Mouse (Mus musculus) forebrain, postnatal 0 days (tissue): ENCODE measurements around the gene Acer1. TPM values are rescaled to one million over a fixed set of nuclear protein-coding genes. Genes with fewer than 3 reads are reported as not detected.

Experiments used
- ATAC-seq: fragments of 200-750 bp; cut with Nextera tagmentation; 2 replicates; pipeline ENCODE4 v1.8.0; 2017; ENCODE audit warnings: mild to moderate bottlenecking, moderate library complexity
- DNase-seq: peaks from one replicate; pipeline ENCODE4 v3.0.0-alpha.2; 2015
- H3K27ac ChIP-seq: fragments of 300-500 bp; sonication (generic); 2 replicates; pipeline ENCODE4 v1.5.1; 2014; ENCODE audit warnings: low read depth, mild to moderate bottlenecking, antibody characterized with exemption, low read length, moderate library complexity, mixed read lengths
- H3K27me3 ChIP-seq: fragments of 300-500 bp; sonication (generic); 2 replicates; pipeline ENCODE4 v1.6.1; 2014; ENCODE audit warnings: mild to moderate bottlenecking, low read length, mixed read lengths; ENCODE audit not compliant: insufficient read depth
- H3K36me3 ChIP-seq: fragments of 300-500 bp; sonication (generic); 2 replicates; pipeline ENCODE4 v1.6.1; 2014; ENCODE audit warnings: mild to moderate bottlenecking, moderate library complexity; ENCODE audit not compliant: insufficient read depth
- H3K4me1 ChIP-seq: fragments of 300-500 bp; sonication (generic); 2 replicates; pipeline ENCODE4 v1.6.1; 2014; ENCODE audit warnings: antibody characterized with exemption; ENCODE audit not compliant: insufficient read depth
- H3K4me2 ChIP-seq: fragments of 300-500 bp; sonication (generic); 2 replicates; pipeline ENCODE4 v1.6.1; 2014; ENCODE audit warnings: low read depth, mild to moderate bottlenecking, moderate library complexity
- H3K4me3 ChIP-seq: fragments of 300-500 bp; sonication (generic); 2 replicates; pipeline ENCODE4 v1.5.1; 2014; ENCODE audit warnings: low read depth, low read length, mixed read lengths
- H3K9ac ChIP-seq: fragments of 300-500 bp; sonication (generic); 2 replicates; pipeline ENCODE4 v1.6.1; 2014; ENCODE audit warnings: mild to moderate bottlenecking
- H3K9me3 ChIP-seq: fragments of 300-500 bp; sonication (generic); 2 replicates; pipeline ENCODE4 v1.6.1; 2016; ENCODE audit warnings: low read length
- CTCF ChIP-seq: sonication (generic); IDR thresholded peaks from 2 replicates; pipeline ENCODE4 v1.5.1; 2016; ENCODE audit warnings: antibody characterized with exemption, control low read depth, low read depth
- WGBS: fragments of 180-500 bp; shearing (Covaris S2); extraction: QIAGEN DNeasy Blood & Tissue Kit; methylation state at CpG from one replicate; pipeline ENCODE4 v1.1.7; 2014; 5-methylcytosine and 5-hydroxymethylcytosine counted together
- polyA plus RNA-seq: library from polyadenylated mRNA; unstranded; fragments of >200 nt; fragmentation: Nextera tagmentation; extraction: Ambion mirVana; gene quantifications from 2 replicates; pipeline ENCODE4 v1.2.1, GENCODE M21; 2015
- total RNA-seq: library from RNA; depleted of rRNA; stranded (reverse); fragments of >200 nt; gene quantifications from 2 replicates; pipeline ENCODE4 v1.2.3, GENCODE M21; 2014

Acer1 gene
- total and polyA plus RNA-seq, 2 experiments from 2014 or later = not detected

- no peak overlapping the region for H3K4me2 ChIP-seq
- TF ChIP-seq CTCF = no peak
- no peak for DNase-seq
- no peak overlapping the region for H3K4me3 ChIP-seq
- no peaks in the 10 kb centered on the region for H3K27me3 ChIP-seq
- H3K4me1 ChIP-seq = no peaks in the 10 kb centered on the region
- ATAC-seq = no peak
- H3K36me3 ChIP-seq = peaks cover 62% of the 10 kb centered on the region
- WGBS = 96% methylated on average over 9 of the region's 9 CpGs
- H3K9me3 ChIP-seq = no peaks in the 10 kb centered on the region
- no peak overlapping the region for H3K27ac ChIP-seq
- H3K9ac ChIP-seq = no peak overlapping the region
Observed at GRCm38 (mm10) chr17:56999414-56999813, 17.5 kb upstream of the Acer1 start.

GRCm38 (mm10) chr17:56997029-56997667, 15.2 kb upstream of the Acer1 start, which contains the start of gene Alkbh7:
Alkbh7 (plus strand) TSS chr17:56997339.
- Histone ChIP-seq H3K4me1 (no peaks in the 10 kb centered on the region), H3K9ac (peak within 1 kb of the TSS; percentile 77), H3K36me3 (peaks cover 63% of the 10 kb centered on the region), H3K27ac (peak within 1 kb of the TSS; percentile 80), H3K27me3 (no peaks in the 10 kb centered on the region), H3K4me2 (peak within 1 kb of the TSS; percentile 73), H3K4me3 (peak within 1 kb of the TSS; percentile 73), H3K9me3 (no peaks in the 10 kb centered on the region)
- peak; percentile 79 for TF ChIP-seq CTCF
- DNase-seq (peak; percentile 92), ATAC-seq (peak; percentile 98)
- WGBS = under 1% methylated on average over 38 of the region's 38 CpGs

GRCm38 (mm10) chr17:56996506-56996905, 14.6 kb upstream of the Acer1 start:
- no peak for DNase-seq
- WGBS = 77% methylated on average over 2 of the region's 2 CpGs
- Histone ChIP-seq H3K4me2 (peak overlapping the region; percentile 73; the same call in 1 of the 2 replicates), H3K9me3 (no peaks in the 10 kb centered on the region), H3K9ac (no peak overlapping the region), H3K4me3 (no peak overlapping the region), H3K27me3 (no peaks in the 10 kb centered on the region), H3K36me3 (peaks cover 60% of the 10 kb centered on the region), H3K27ac (no peak overlapping the region), H3K4me1 (no peaks in the 10 kb centered on the region)
- TF ChIP-seq CTCF = no peak
- no peak for ATAC-seq

GRCm38 (mm10) chr17:56995046-56995445, 13.1 kb upstream of the Acer1 start:
- no peak for ATAC-seq
- H3K9me3 ChIP-seq = no peaks in the 10 kb centered on the region
- no peak for TF ChIP-seq CTCF
- H3K4me3 ChIP-seq = no peak overlapping the region
- no peaks in the 10 kb centered on the region for H3K27me3 ChIP-seq
- DNase-seq = no peak
- peaks cover 55% of the 10 kb centered on the region for H3K36me3 ChIP-seq
- 93% methylated on average over 8 of the region's 8 CpGs for WGBS
- no peak overlapping the region for H3K9ac ChIP-seq
- no peak overlapping the region for H3K4me2 ChIP-seq
- H3K27ac ChIP-seq = no peak overlapping the region
- H3K4me1 ChIP-seq = peaks cover 8% of the 10 kb centered on the region; the same call in 1 of the 2 replicates

DNA sequence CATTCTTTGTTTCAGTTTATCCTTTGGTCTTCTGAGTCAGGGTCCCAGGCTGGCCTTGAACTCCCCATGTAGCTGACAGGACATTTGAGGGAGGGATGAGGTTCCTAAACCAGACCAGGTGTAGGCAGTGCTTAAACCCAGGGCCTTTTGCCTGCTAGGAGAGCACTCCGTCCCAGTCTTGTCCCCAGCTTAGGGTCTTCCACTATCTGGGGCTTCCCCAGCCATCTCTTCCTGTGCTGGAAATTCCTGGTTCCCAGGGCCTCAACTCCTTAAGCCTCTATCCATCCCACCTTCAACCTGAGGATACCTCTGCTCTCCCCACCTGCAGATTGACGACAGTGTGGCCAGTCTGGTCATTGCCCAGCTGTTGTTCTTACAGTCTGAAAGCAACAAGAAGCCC, 9.0 kb upstream of the Acer1 start:
- ATAC-seq = no peak
- DNase-seq = no peak
- peak overlapping the region; percentile 85 for H3K9ac ChIP-seq
- peak overlapping the region; percentile 69 for H3K4me3 ChIP-seq
- TF ChIP-seq CTCF = no peak
- H3K27me3 ChIP-seq = no peaks in the 10 kb centered on the region
- peaks cover 8% of the 10 kb centered on the region; the same call in 1 of the 2 replicates for H3K4me1 ChIP-seq
- H3K9me3 ChIP-seq = no peaks in the 10 kb centered on the region
- H3K4me2 ChIP-seq = peak overlapping the region; percentile 69
- H3K27ac ChIP-seq = no peak overlapping the region
- WGBS = 79% methylated on average over 2 of the region's 2 CpGs
- peaks cover 38% of the 10 kb centered on the region for H3K36me3 ChIP-seq

- DNase-seq = peak; percentile 97
- Histone ChIP-seq H3K4me3 (peak within 1 kb of the TSS; percentile 69), H3K4me1 (peaks cover 8% of the 10 kb centered on the region; the same call in 1 of the 2 replicates), H3K27me3 (no peaks in the 10 kb centered on the region), H3K4me2 (peak within 1 kb of the TSS; percentile 69), H3K27ac (peak within 1 kb of the TSS; percentile 79), H3K9ac (peak within 1 kb of the TSS; percentile 85), H3K9me3 (no peaks in the 10 kb centered on the region), H3K36me3 (peaks cover 31% of the 10 kb centered on the region)
- 2% methylated on average over 52 of the region's 52 CpGs for WGBS
- ATAC-seq = peak; percentile 99
- no peak for TF ChIP-seq CTCF
Observed at GRCm38 (mm10) chr17:56990115-56990746, 8.3 kb upstream of the Acer1 start, which contains the start of gene Clpp. Clpp (plus strand) TSS chr17:56990305.

DNA sequence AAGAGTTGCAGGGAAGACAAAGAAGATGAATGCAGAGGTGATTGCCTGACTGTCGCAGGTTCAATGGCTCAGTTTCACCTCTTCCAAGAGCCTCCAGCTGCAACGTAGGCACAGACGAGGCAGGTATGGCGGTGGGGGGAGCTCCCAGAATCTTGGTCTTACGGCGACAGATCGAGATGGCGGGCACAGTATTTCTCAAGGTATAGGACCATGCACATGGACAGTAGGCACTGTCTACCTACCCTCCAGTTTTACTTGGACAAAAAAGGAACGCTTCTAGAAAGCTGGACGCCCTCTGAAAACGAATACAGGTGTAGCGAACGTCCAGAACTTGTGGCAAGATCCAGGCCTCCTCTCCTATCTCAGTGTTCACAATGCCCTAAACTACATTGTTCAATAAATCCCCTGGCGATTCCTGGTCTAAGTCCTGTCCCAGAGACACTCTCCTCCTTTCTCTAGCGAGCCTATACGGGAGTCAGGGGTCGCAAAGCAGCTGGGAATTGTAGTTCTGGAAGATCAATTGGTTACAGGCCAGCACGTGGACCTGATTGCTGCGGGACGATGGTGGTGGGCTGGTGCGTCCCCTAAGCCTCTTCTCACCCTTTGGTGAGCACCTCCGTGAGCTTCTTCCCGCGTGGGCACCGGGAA, 7.7 kb upstream of the Acer1 start:
- peak; percentile 94 for DNase-seq
- H3K27ac ChIP-seq = peak overlapping the region; percentile 79
- ATAC-seq = peak; percentile 93
- peaks cover 8% of the 10 kb centered on the region; the same call in 1 of the 2 replicates for H3K4me1 ChIP-seq
- peak overlapping the region; percentile 85 for H3K9ac ChIP-seq
- peaks cover 24% of the 10 kb centered on the region for H3K36me3 ChIP-seq
- H3K4me3 ChIP-seq = peak overlapping the region; percentile 69
- no peak for TF ChIP-seq CTCF
- WGBS = 2% methylated on average over 25 of the region's 25 CpGs
- no peaks in the 10 kb centered on the region for H3K27me3 ChIP-seq
- peak overlapping the region; percentile 69 for H3K4me2 ChIP-seq
- no peaks in the 10 kb centered on the region for H3K9me3 ChIP-seq
